Mouse (Mus musculus): Measurements from ENCODE around the gene Myo18a. TPM values are rescaled to one million over a fixed set of nuclear protein-coding genes. Genes with fewer than 3 reads are reported as not detected.
A peak's percentile ranks its signal among the peaks of the same experiment; 100 is the strongest.

Myo18a gene
- total RNA-seq, 2 experiments from 2014 or later: 252 to 259 TPM

- intact Hi-C loops (cut with DNase I): loop anchor here (1.0 to 5.0 kb wide), 2 partner anchors 140 to 350 kb away; partner anchors contain the start of genes Nek8 and Tlcd1
- peak; percentile 72 to 81 for DNase-seq
These were observed 64.4 kb downstream of the Myo18a start for GRCm38 (mm10) chr11:77827241-77827995.

- intact Hi-C loops (cut with DNase I): loop anchor here (5.0 kb wide), 1 partner anchor 349 kb away; the partner anchor contains the start of genes Nek8 and Tlcd1
- no peak for DNase-seq
These were observed 65.1 kb downstream of the Myo18a start for GRCm38 (mm10) chr11:77828163-77828562.

- DNase-seq: peak in 1 of 2 experiments; percentile 24
- intact Hi-C loops (cut with DNase I): loop anchor here (5.0 kb wide), 1 partner anchor 348 kb away; the partner anchor contains the start of genes Nek8 and Tlcd1
These were observed 66.2 kb downstream of the Myo18a start for GRCm38 (mm10) chr11:77829043-77829841.

GRCm38 (mm10) chr11:77830875-77831274 is 67.8 kb downstream of the Myo18a start:
- no peak for DNase-seq
- intact Hi-C loops (cut with DNase I): no loop called here

- intact Hi-C loops (cut with DNase I): no loop called here
- DNase-seq: no peak
These were observed 69.5 kb downstream of the Myo18a start for GRCm38 (mm10) chr11:77832541-77832940.

- intact Hi-C loops (cut with DNase I): no loop called here
- DNase-seq: no peak
These were observed 72.1 kb downstream of the Myo18a start for GRCm38 (mm10) chr11:77835109-77835508.

GRCm38 (mm10) chr11:77836290-77836689 is 73.2 kb downstream of the Myo18a start:
- no peak for DNase-seq
- intact Hi-C loops (cut with DNase I): no loop called here

GRCm38 (mm10) chr11:77836751-77837150 is 73.7 kb downstream of the Myo18a start:
- intact Hi-C loops (cut with DNase I): no loop called here

GRCm38 (mm10) chr11:77837856-77838255 is 74.8 kb downstream of the Myo18a start:
- intact Hi-C loops (cut with DNase I): no loop called here

More at GRCm38 (mm10) chr11:77836751-77837150, 73.7 kb downstream of the Myo18a start:
- peak in 1 of 2 experiments; percentile 28 for DNase-seq

GRCm38 (mm10) chr11:77840523-77841245 is 77.6 kb downstream of the Myo18a start:
- no peak for DNase-seq
- intact Hi-C loops (cut with DNase I): no loop called here

More at GRCm38 (mm10) chr11:77837856-77838255, 74.8 kb downstream of the Myo18a start:
- no peak for DNase-seq

GRCm38 (mm10) chr11:77843068-77843905 is 80.2 kb downstream of the Myo18a start:
- intact Hi-C loops (cut with DNase I): no loop called here
- DNase-seq: no peak

GRCm38 (mm10) chr11:77843906-77844200 is 80.8 kb downstream of the Myo18a start:
- no peak for DNase-seq
- intact Hi-C loops (cut with DNase I): no loop called here

- intact Hi-C loops (cut with DNase I): no loop called here
- DNase-seq: no peak
These were observed 84.6 kb downstream of the Myo18a start for GRCm38 (mm10) chr11:77847599-77848128.

- intact Hi-C loops (cut with DNase I): no loop called here
These were observed 85.1 kb downstream of the Myo18a start for GRCm38 (mm10) chr11:77848131-77848530.

GRCm38 (mm10) chr11:77849151-77849550 is 86.1 kb downstream of the Myo18a start:
- intact Hi-C loops (cut with DNase I): no loop called here

More at GRCm38 (mm10) chr11:77848131-77848530, 85.1 kb downstream of the Myo18a start:
- DNase-seq: no peak

GRCm38 (mm10) chr11:77850401-77851244 is 87.6 kb downstream of the Myo18a start:
- intact Hi-C loops (cut with DNase I): no loop called here
- peak; percentile 34 to 47 for DNase-seq

More at GRCm38 (mm10) chr11:77849151-77849550, 86.1 kb downstream of the Myo18a start:
- no peak for DNase-seq

GRCm38 (mm10) chr11:77851483-77852010 is 88.5 kb downstream of the Myo18a start:
- no peak for DNase-seq
- intact Hi-C loops (cut with DNase I): no loop called here

GRCm38 (mm10) chr11:77852195-77852594 is 89.1 kb downstream of the Myo18a start:
- intact Hi-C loops (cut with DNase I): no loop called here
- DNase-seq: no peak

All from heart, postnatal 14 days (tissue).